Mouse (Mus musculus): Measurements from ENCODE around the gene Plekhh2.

DNA sequence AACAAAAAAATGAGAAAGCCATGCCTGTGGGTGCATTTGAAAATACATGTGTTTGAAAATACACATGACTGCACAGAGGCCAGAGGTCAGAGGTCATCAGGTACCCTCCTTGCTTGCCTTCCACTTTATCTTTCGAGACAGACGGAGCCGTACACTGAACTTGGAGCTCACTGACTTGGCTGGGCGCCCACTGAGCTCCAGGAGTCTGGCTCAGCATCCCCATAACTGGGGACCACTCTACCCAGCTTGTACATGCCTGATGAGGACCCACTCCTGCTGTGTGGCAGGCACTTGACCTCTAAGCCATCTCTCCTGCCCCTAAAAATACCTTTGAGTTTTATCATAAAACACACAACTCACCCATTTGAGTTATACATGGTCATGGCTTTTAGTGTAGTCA lies 2.5 kb upstream of the Plekhh2 start:
- TF ChIP-seq CTCF (IDR thresholded peaks at IDR 0.05; ENCODE audit: borderline replicate concordance, control insufficient read depth, extremely low read depth, insufficient read depth, low read length, poor library complexity), result no peak
- no peak for TF ChIP-seq POLR2A (IDR thresholded peaks at IDR 0.05; ENCODE audit: control insufficient read depth, extremely low read depth, insufficient read depth, low read length, poor library complexity)

All from thymus, adult 2 months (tissue).